Mouse (Mus musculus): ENCODE measurements around the gene Ngdn.
A peak's percentile ranks its signal among the peaks of the same experiment; 100 is the strongest.
"Not testable (repeated sequence)": the region's sequence is repeated elsewhere in the genome, so short reads cannot be mapped to it uniquely, and the experiment has no call there.

Ngdn gene

DNA sequence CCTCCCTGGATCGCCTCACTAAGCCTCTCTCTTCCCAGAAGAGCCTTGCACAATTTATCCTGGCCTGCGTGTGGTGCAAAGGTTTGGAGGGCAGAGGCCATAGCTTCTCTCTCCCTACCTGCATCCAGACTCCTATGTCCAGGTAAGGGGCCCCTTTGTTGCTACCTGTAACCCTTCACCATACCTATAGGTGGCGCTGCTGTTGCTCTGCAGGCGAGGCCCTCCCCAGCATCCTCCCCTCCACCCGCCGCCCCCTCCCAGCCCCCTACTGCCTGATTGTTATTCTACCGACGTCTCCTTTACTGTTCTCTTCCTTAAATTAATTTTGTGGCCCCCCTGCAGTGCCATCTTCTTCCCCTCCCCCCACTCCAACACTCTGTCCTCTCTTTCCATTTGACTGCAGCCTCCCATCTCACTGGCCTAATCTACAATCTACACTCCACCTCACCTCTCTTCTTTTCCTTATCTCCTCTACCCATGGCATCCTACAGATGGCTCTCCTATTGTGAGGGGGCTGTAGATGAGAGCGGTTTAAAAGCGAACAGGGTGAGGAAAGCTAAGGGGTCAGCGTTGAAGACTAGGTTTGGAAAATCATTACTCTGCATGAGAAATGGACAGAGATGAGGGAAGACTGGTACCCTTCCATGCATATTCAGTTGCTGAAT, 13.9 kb downstream of the Ngdn start:
- peak in 1 of 2 experiments; percentile 56 for DNase-seq (ENCODE audit: low spot score in 2 of 2)

DNA sequence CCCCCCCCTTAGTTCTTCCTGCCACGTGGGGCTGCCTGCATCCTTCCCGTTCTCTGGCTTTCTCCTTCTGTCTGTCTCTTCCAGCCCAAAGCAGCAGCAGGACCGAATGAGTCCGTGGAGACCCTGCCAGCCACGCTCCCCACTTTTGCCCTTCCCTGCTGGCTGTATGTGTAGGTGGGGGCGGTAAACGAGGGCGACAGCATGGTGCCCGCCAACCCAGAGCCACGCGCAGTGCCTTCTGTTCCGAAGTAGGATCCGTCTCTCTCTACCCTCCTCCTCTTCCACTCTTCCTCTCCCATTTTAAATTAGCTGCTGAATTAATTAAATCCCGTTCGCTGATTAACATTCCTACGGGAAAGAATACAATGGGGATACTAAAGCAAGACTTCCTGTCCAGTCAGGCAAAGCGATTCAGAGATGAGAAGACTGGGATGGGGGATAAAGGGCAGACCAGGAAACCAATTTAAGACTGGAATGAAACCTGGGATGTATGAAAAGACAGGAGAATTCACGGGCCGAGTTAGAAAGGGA, 17.5 kb downstream of the Ngdn start:
- DNase-seq (ENCODE audit: low spot score in 2 of 2) = no peak

DNA sequence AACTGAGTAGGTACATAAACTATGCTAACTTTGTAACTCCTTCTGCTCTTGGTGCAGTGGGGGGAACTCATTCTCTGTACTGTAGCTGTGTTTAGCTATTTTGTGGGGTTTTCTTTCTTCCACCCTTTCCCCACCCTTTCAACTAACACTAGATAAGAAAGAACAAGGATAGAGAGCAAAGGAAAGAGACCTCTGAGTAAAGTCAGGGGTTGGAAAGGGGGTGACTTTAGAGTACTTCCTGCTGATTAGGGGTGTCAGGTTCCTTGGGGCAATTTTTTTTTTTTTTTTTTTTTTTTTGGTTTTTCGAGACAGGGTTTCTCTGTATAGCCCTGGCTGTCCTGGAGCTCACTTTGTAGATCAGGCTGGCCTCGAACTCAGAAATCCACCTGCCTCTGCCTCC, 28.4 kb downstream of the Ngdn start:
- DNase-seq (ENCODE audit: low spot score in 2 of 2) = not testable (repeated sequence)

DNA sequence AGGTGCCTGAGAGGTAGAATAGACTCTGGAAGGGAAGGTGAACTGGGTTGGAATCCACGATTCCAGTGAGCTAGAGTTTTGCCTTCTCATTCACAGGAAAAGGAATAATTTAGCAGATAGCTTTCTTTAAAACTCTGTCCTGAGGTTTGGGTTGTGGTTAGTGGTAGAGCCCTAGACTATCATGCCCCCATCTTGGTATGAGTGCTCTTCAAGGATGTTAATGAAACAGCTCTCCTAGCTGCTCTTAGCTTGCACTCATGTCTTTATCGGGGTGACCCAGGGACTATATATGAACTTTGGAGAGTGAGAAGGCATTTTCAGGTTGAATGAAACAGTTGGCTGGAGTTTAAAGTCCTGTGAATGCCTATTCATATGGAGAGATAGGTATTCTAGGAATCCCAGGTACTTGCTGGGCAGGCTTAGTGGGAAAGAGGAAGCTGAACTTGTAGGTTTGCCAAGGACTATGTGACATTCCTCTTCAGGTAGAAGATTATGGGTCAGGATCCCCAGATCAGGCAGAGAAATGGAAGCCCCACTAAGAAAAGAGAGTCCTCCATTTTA, 32.8 kb downstream of the Ngdn start:
- no peak for DNase-seq (ENCODE audit: low spot score in 2 of 2)

DNA sequence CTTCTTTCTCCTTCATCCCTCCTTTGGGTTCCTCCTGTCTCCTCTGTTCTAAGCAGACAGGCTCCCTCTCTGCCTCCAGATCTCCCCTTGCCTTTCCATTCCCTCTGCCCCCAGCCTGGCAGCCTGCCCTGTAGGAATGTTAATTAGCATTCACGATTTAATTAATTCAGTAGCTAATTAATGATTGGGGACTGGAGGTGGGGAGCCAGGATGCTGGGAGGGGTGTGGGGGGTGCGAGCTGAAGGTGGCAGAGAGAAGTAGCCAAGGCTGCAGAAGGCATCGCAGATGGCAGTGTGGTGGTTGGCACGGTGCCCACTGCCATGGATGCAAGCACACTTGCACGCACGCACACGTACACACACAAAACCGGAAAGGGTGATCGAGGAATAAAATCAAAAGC, 37.2 kb downstream of the Ngdn start:
- DNase-seq (ENCODE audit: low spot score in 2 of 2) = no peak

DNA sequence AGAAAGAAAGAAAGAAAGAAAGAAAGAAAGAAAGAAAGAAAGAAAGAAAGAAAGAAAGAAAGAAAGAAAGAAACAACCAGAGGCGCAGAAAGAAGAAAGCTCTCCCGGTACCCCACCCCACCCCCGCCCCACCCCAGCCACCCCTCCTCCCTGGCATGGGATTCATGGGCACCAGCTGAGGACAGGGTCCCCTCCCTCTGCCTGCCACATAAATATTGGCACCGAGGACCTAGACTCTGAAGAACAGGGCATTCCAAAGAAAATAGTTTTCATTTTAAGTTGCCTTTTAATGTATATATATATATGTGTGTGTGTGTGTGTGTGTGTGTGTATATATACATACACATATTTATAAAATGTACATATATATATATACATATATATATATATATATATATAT, 37.8 kb downstream of the Ngdn start:
- no peak for DNase-seq (ENCODE audit: low spot score in 2 of 2)

DNA sequence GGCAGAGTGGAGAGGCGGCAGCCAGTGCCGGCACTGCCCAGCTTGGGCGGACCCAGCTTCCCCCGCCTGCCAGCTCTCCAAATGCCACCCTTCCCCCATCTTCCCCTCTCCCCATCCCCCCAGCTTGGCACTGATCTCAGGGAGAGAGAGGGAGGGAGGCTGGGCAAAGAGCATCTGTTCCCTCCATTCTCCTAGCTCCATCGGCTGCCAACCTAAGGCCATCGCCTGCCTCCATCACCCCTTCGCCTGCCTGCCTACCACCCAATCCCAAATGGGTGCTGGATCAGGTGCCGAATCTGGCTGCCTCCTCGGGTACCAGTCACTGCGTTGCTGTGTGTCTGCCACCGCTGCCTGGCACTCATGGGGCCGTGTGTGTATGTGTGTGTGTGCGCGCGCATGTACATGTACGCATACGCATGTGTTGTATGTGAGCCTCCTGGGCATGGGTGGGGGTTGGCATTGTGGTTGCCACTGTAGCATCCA, 38.5 kb downstream of the Ngdn start:
- no peak for DNase-seq (ENCODE audit: low spot score in 2 of 2)

DNA sequence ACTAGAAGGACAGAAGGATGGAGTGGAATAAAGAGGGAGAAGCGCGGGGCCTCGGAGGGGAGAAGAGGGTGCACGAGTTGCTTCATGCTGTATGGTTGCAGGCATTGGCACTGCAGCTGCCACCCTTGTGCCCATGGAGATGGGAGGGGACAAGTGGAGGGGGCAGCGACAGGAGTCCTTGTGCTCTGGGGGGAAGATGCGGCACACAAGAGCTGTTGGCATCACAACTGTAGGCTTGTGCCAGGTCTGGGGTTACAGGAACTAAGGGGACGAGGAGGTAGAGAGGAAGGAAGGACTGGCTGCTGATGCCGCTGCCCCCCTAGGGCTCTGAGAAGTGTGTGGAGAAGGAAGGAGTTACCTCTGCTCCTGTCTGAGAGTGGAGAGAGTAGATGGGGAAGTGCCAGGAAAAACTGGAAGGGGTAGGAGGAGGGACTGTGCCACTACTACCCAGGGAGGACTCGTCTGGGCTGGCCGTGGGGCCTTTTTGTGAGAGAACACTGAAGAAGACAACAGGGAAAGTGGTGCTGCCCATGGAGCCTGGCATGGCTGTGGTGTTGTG, 39.0 kb downstream of the Ngdn start:
- no peak for DNase-seq (ENCODE audit: low spot score in 2 of 2)

DNA sequence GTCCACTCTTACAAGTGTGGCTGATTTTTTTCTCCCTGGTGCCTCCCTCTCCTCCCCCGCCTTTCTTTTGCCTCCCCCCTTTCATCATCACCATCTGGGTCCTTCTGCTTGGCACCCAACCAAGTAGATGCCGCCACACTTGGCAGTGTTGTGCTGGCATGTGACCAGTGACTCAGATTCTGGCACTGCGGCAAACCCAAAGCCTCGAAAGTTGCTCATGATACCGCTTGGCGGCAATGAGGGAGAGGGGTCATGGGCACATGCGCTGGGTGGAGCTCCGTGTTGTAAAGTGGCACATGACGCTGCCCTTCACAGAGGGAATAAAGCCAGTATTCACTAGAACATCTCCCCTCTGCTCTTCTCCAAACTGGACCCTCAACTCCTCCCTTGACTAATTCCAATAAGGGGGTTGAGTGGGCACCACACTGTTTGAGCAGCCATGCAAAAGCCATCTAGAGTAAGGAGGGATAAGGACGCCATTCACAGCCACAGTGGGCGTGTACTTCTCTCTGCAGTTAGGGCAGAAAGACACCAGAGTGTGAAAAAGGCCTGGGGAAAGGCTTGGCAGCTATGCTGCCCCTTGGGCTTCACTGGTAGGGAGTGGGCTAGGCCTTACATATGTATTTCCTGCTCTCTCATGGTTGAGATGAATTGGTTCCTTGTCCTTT, 40.0 kb downstream of the Ngdn start:
- no peak for DNase-seq (ENCODE audit: low spot score in 2 of 2)

DNA sequence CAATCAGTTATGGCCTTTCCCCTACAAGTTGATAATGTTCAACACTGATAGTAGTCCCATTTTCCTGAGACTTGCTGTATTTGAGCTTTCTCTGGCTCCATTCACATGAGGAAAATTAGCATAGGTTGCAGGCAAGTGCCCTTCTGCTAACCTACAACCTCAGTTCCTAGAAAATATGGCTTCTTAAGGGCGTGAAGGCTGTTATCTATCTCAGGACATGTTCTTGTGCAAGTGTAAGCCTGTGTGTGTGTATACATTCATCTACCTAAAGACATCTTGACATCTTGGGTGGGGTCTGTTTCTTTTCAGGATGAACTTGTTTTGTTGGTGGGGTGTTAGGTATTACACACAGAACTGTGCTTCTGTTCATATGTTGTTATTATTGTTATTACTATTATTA, 43.8 kb downstream of the Ngdn start:
- DNase-seq (ENCODE audit: low spot score in 2 of 2) = no peak

DNA sequence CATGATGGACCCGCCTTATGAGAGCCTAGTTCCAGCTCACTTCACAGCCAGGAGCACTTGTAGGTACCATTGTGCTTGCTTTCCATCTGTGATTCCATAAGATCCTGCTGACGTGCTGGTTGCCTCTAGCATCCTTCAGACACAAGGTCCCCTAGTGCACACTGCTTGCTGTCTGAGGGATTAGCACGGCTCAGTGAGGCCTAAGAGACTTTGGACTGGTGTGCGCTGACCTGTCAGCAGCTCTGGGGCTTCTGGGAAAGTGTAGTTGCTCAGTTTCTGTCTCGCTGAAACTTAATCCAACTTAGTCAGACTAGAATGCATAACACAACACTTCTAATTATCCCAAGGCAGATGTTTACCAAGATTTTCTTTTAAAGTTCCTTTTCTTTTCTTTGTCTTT, 44.7 kb downstream of the Ngdn start:
- DNase-seq (ENCODE audit: low spot score in 2 of 2) = no peak

DNA sequence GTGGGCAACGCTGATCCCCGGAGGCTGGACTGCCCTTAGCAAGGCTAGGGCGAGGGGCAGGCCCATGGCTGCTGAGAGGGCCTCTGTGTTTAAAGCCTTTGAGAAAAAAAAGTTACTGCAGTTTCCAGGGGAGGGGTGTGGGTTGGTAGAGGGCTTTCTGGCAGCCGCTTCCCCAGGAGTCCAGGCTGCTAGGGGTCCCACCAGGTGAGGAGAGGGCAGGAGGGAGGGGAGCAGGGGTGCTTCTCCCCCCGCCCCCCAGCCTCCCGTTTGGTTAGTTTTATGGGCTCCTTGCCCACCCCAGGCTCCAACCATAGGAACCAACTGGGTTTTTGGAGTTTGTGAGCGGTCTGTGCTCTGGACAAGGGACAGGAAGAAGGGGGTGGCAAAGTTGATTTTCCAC, 46.6 kb downstream of the Ngdn start:
- DNase-seq (ENCODE audit: low spot score in 2 of 2) = no peak

DNA sequence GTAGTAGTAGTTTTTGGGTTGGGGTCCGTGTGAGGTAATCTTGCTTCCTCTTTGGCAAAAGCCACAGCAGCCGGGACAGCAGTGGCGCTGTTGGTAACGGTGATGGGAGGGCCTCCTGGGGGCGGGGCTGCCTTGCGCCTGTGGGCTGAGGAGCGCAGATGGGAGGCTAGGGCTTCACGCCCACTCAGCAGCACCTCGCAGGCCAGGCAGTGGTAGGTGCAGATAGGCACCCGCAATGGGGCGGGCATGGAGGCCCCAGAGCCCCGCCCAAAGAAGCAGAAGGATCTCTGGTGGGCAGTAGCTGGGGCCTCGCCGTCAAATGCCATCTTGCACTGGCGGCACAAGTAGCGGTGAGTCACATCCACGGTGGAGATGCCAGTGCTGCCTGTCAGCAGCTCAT, 47.4 kb downstream of the Ngdn start:
- peak; percentile 29 to 45 for DNase-seq (ENCODE audit: low spot score in 2 of 2)

DNA sequence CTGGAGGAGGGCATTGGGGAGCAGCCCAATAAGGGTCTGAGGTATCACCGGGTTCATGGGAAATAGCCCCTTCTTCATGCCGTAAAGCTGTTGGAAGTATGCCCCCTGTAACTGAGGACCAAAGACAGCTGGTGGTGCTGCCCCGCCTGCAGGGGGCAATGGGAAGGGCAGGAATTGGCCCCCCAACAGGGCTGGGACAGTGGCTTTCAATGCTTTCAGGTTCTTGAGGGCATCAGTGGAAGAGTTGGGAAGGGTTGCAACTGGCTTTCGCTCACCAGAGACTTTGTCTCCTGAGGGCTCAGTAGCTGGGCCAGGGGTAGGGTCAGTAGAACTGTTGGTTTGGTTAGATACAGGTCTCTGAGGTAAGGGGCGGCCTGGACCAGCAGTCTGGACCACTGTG, 47.9 kb downstream of the Ngdn start:
- no peak for DNase-seq (ENCODE audit: low spot score in 2 of 2)

DNA sequence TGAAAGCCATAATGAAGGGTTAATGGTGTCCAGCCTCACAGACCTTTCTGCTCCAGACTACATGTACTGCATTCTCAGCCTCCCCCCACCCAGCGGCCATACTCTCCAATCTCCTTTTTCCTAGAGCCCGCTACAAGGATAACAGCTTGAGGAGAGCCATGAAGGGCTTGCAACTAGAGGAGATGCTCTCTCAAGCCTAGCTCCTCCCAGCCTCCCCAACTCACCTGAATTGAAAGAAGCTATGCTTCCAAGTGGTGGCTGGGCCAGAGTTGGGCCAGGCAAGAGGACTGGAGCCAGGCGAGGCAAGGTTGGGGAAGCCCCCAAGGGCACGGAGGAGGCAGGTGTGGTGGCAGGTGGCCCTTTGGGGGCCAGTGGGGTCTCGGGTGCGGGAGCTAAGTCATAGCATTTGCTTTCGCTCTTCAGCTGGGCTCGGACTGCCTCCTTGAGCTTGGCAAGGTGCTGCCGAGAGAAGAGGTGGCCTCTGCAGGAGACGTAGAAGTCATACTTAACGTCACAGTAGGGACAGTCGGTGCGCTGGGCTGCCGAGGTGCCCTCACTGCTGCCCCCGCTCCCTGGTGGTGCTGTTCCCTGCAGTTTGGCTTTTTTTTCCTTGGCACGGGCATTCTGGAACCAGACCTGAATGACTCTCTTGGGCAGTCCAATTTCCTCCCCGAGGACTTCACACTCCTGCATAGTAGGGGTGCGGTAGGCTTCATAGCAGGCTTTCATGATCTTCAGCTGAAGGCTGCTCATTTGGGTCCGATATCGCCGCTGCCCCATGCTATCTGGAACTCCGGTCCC, 48.5 kb downstream of the Ngdn start:
- no peak for DNase-seq (ENCODE audit: low spot score in 2 of 2)

DNA sequence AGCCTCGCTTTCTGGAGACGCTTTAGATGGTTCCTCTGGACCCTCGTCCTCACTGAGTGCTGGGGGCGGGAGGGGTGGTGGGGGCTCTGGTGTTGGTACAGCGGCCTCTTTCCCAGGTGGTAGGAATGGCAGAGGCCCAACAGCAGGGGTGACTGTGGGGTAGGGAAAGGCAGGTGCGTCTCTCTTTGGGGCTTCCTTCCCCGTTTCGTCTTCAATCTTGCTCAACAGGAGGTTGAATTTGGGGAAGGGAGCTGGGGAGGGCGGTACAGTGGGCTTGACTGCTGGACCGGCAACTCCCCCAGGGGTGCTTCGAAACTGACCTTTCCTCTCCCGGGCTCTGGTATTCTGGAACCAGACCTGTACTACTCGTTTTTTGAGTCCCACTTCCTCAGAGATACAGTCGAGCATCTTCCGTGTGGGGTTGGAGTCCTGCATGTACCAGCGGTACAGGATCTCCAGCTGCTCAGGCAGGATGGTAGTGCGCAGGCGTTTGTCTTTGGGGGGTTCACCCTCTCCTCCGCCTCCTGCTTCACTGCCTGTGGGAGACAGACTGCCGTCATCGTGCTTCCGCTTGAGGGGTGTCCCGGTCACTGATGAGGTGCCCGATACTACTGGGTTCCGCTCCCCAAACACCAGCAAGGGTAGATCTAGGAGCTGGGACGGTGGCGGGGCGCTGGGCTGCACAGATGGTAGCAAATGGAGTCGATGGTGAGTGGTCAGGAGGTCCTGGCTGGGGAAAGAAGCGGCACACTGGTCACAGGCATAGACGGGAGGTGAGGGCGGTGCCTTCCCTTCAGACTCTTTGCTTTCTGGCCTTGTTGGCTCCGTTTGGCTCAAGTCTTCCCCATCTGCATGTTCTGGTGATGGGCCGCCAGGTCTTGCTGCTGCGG, 49.5 kb downstream of the Ngdn start:
- DNase-seq (ENCODE audit: low spot score in 2 of 2) = no peak

DNA sequence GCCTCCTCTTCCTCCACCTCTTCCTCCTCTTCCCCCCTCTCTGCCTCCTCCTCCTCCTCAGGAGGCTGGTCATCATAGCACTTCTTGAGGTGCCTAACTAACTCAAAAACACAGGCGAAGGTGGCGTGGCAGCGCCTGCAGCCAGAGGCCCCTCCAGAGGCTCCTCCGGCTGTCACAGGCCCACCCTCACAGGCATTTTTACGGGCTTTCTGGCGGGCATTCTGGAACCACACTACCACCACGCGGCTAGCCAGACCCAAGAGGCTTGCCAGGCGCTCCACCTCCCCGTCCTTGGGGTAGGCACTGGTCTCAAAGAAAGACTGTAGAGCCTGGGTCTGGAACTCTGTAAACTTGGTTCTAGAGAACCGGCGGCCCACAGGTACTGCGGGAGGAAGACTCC, 50.1 kb downstream of the Ngdn start:
- no peak for DNase-seq (ENCODE audit: low spot score in 2 of 2)

DNA sequence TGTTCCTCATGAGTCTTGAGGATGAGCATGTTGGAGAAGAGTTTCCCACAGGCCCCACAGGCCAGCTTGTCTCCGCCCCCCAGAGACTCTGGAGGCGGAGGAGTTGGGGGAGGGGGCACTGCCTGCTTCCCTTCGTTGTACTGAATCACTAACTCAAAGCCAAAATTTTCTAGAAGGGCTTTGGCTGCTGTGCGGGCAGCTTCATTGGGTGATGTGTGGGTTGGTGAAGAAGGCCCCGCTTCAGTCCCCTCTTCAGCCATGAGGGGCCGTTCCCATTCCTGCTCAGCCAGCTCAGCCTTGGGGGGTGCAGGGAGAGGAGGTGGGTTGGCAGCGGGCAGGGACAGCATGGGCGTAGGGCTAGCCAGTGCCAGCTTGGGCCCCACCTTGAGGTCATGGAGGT, 50.8 kb downstream of the Ngdn start:
- DNase-seq (ENCODE audit: low spot score in 2 of 2) = no peak

DNA sequence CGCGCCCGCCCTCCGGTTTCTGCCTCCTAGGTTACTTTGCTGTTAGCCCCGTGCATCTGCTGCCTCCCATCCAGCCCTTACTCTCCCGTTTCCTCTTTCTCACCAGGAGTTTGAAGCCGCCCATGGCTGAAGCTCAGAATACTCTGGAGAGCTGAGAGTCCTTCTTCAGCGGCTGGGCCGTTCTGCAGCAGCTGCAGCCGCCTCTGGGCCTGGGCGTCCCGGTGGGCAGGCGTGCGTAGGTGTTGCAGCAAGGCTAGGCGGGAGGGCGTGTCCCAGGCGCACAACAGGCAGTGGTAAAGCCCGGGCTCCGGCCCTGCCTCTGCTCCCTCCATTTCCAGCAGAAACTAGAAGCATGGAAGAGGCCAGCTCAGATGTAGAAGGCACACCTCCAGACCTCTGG, 56.5 kb downstream of the Ngdn start:
- DNase-seq (ENCODE audit: low spot score in 2 of 2) = no peak
